Mouse (Mus musculus): ENCODE measurements around the gene Dhx34. TPM values are rescaled to one million over a fixed set of nuclear protein-coding genes. Genes with fewer than 3 reads are reported as not detected.

Dhx34 gene
- polyA plus RNA-seq, 1 experiment from 2014 or later = 10.5 TPM

GRCm38 (mm10) chr7:16160702-16161101 is 61.1 kb downstream of the Dhx34 start:
- H3K4me2 ChIP-seq = no peak overlapping the region
- no peaks in the 10 kb centered on the region for H3K9me3 ChIP-seq
- H3K4me1 ChIP-seq = peaks cover 18% of the 10 kb centered on the region
- no peak overlapping the region for H3K9ac ChIP-seq
- H3K27me3 ChIP-seq (replicated peaks) = peaks cover 47% of the 10 kb centered on the region
- no peaks in the 10 kb centered on the region for H3K36me3 ChIP-seq
- H3K27ac ChIP-seq (replicated peaks) = no peak overlapping the region
- H3K4me3 ChIP-seq = no peak overlapping the region
- 62% methylated on average over 3 of the region's 3 CpGs for WGBS
- ATAC-seq (ENCODE audit: extremely low read depth, insufficient number of reproducible peaks, low FRiP score, low TSS enrichment) = no peak

- no peak for ATAC-seq (ENCODE audit: extremely low read depth, insufficient number of reproducible peaks, low FRiP score, low TSS enrichment)
- no peaks in the 10 kb centered on the region for H3K9me3 ChIP-seq
- H3K4me2 ChIP-seq = peak overlapping the region; percentile 61
- 7% methylated on average over 39 of the region's 39 CpGs for WGBS
- H3K27ac ChIP-seq (replicated peaks) = no peak overlapping the region
- peak overlapping the region; percentile 35 for H3K4me3 ChIP-seq
- peaks cover 40% of the 10 kb centered on the region for H3K27me3 ChIP-seq (replicated peaks)
- no peaks in the 10 kb centered on the region for H3K36me3 ChIP-seq
- peaks cover 29% of the 10 kb centered on the region for H3K4me1 ChIP-seq
- H3K9ac ChIP-seq = peak overlapping the region; percentile 50; the same call in 1 of the 2 replicates
These were observed 63.1 kb downstream of the Dhx34 start for GRCm38 (mm10) chr7:16158735-16159134.

- H3K27ac ChIP-seq (replicated peaks) = peak overlapping the region; percentile 72
- H3K9me3 ChIP-seq = no peaks in the 10 kb centered on the region
- ATAC-seq (ENCODE audit: extremely low read depth, insufficient number of reproducible peaks, low FRiP score, low TSS enrichment) = no peak
- H3K4me3 ChIP-seq = no peak overlapping the region
- WGBS = 40% methylated on average over 8 of the region's 8 CpGs
- 0 out of 2 replicates have a peak overlapping the region, but pooled peaks have one; percentile 2 for H3K4me2 ChIP-seq
- H3K9ac ChIP-seq = no peak overlapping the region
- no peaks in the 10 kb centered on the region for H3K36me3 ChIP-seq
- peaks cover 29% of the 10 kb centered on the region for H3K4me1 ChIP-seq
- peaks cover 46% of the 10 kb centered on the region for H3K27me3 ChIP-seq (replicated peaks)
These were observed 65.6 kb downstream of the Dhx34 start for GRCm38 (mm10) chr7:16156105-16156714.

- Histone ChIP-seq H3K4me1 (peaks cover 29% of the 10 kb centered on the region), H3K9me3 (no peaks in the 10 kb centered on the region), H3K4me2 (0 out of 2 replicates have a peak overlapping the region, but pooled peaks have one; percentile 7), H3K4me3 (no peak overlapping the region), H3K27ac (replicated peaks) (peak overlapping the region; percentile 72), H3K36me3 (no peaks in the 10 kb centered on the region), H3K27me3 (replicated peaks) (peaks cover 42% of the 10 kb centered on the region), H3K9ac (no peak overlapping the region)
- no peak for ATAC-seq (ENCODE audit: extremely low read depth, insufficient number of reproducible peaks, low FRiP score, low TSS enrichment)
- 31% methylated on average over 9 of the region's 9 CpGs for WGBS
These were observed 66.5 kb downstream of the Dhx34 start for GRCm38 (mm10) chr7:16155132-16155872.

GRCm38 (mm10) chr7:16153522-16153921 is 68.3 kb downstream of the Dhx34 start:
- Histone ChIP-seq H3K27ac (replicated peaks) (no peak overlapping the region), H3K36me3 (no peaks in the 10 kb centered on the region), H3K27me3 (replicated peaks) (peaks cover 33% of the 10 kb centered on the region), H3K9ac (no peak overlapping the region), H3K9me3 (no peaks in the 10 kb centered on the region), H3K4me1 (peaks cover 24% of the 10 kb centered on the region), H3K4me3 (no peak overlapping the region), H3K4me2 (no peak overlapping the region)
- 17% methylated on average over 10 of the region's 10 CpGs for WGBS
- no peak for ATAC-seq (ENCODE audit: extremely low read depth, insufficient number of reproducible peaks, low FRiP score, low TSS enrichment)

GRCm38 (mm10) chr7:16150191-16151145 is 71.4 kb downstream of the Dhx34 start:
- Histone ChIP-seq H3K36me3 (no peaks in the 10 kb centered on the region), H3K9me3 (no peaks in the 10 kb centered on the region), H3K4me2 (no peak overlapping the region), H3K9ac (no peak overlapping the region), H3K27ac (replicated peaks) (no peak overlapping the region), H3K27me3 (replicated peaks) (peaks cover 48% of the 10 kb centered on the region), H3K4me1 (peaks cover 8% of the 10 kb centered on the region), H3K4me3 (no peak overlapping the region)
- WGBS = 57% methylated on average over 9 of the region's 9 CpGs
- no peak for ATAC-seq (ENCODE audit: extremely low read depth, insufficient number of reproducible peaks, low FRiP score, low TSS enrichment)

GRCm38 (mm10) chr7:16149241-16149640 is 72.6 kb downstream of the Dhx34 start:
- no peak for ATAC-seq (ENCODE audit: extremely low read depth, insufficient number of reproducible peaks, low FRiP score, low TSS enrichment)
- WGBS = 51% methylated on average over 5 of the region's 5 CpGs
- Histone ChIP-seq H3K9me3 (no peaks in the 10 kb centered on the region), H3K9ac (no peak overlapping the region), H3K27ac (replicated peaks) (no peak overlapping the region), H3K4me1 (no peaks in the 10 kb centered on the region), H3K4me3 (no peak overlapping the region), H3K27me3 (replicated peaks) (peaks cover 54% of the 10 kb centered on the region), H3K4me2 (no peak overlapping the region), H3K36me3 (0 out of 2 replicates have a peak, but pooled peaks cover 3% of the 10 kb centered on the region)

GRCm38 (mm10) chr7:16147643-16148042 is 74.2 kb downstream of the Dhx34 start:
- Histone ChIP-seq H3K36me3 (0 out of 2 replicates have a peak, but pooled peaks cover 3% of the 10 kb centered on the region), H3K27ac (replicated peaks) (no peak overlapping the region), H3K4me2 (no peak overlapping the region), H3K9me3 (no peaks in the 10 kb centered on the region), H3K4me3 (no peak overlapping the region), H3K9ac (no peak overlapping the region), H3K4me1 (no peaks in the 10 kb centered on the region), H3K27me3 (replicated peaks) (peaks cover 53% of the 10 kb centered on the region)
- WGBS = 10% methylated on average over 15 of the region's 15 CpGs
- ATAC-seq (ENCODE audit: extremely low read depth, insufficient number of reproducible peaks, low FRiP score, low TSS enrichment) = no peak

Other genes with a start within 250 kb of the Dhx34 start
- 4.6 and 5.0 TPM in 2 replicates for gene Bicra, start 174.1 kb downstream of the Dhx34 start, polyA plus RNA-seq (2015; fragmentation: Nextera tagmentation; extraction: Ambion mirVana)
- 0.05 TPM in 1 of 2 replicates, not detected in the other for gene Zfp541, start 160.2 kb downstream of the Dhx34 start, polyA plus RNA-seq (2015; fragmentation: Nextera tagmentation; extraction: Ambion mirVana)
- 150 and 157 TPM in 2 replicates for gene Napa, start 123.6 kb downstream of the Dhx34 start, polyA plus RNA-seq (2015; fragmentation: Nextera tagmentation; extraction: Ambion mirVana)
- gene Kptn, start 102.1 kb downstream of the Dhx34 start, polyA plus RNA-seq (2015; fragmentation: Nextera tagmentation; extraction: Ambion mirVana) = 31.8 and 35.0 TPM in 2 replicates
- 0.05 and 0.20 TPM in 2 replicates for gene Slc8a2, start 92.2 kb downstream of the Dhx34 start, polyA plus RNA-seq (2015; fragmentation: Nextera tagmentation; extraction: Ambion mirVana)
- gene Meis3, start 46.9 kb downstream of the Dhx34 start, polyA plus RNA-seq (2015; fragmentation: Nextera tagmentation; extraction: Ambion mirVana) = 17.1 and 19.4 TPM in 2 replicates
- 0.76 and 0.78 TPM in 2 replicates for gene C5ar2, start 22.1 kb upstream of the Dhx34 start, polyA plus RNA-seq (2015; fragmentation: Nextera tagmentation; extraction: Ambion mirVana)
- gene C5ar1, start 37.5 kb upstream of the Dhx34 start, polyA plus RNA-seq (2015; fragmentation: Nextera tagmentation; extraction: Ambion mirVana) = 1.5 and 2.2 TPM in 2 replicates
- 10.7 TPM in 2 replicates for gene Inafm1, start 51.6 kb upstream of the Dhx34 start, polyA plus RNA-seq (2015; fragmentation: Nextera tagmentation; extraction: Ambion mirVana)
- 14.3 and 16.5 TPM in 2 replicates for gene Ccdc9, start 64.8 kb upstream of the Dhx34 start, polyA plus RNA-seq (2015; fragmentation: Nextera tagmentation; extraction: Ambion mirVana)
- 8.2 and 8.8 TPM in 2 replicates for gene Bbc3, start 86.4 kb upstream of the Dhx34 start, polyA plus RNA-seq (2015; fragmentation: Nextera tagmentation; extraction: Ambion mirVana)
- gene Sae1, start 165.8 kb upstream of the Dhx34 start, polyA plus RNA-seq (2015; fragmentation: Nextera tagmentation; extraction: Ambion mirVana) = 210 and 223 TPM in 2 replicates
- 8.2 and 8.7 TPM in 2 replicates for gene Zc3h4, start 178.9 kb upstream of the Dhx34 start, polyA plus RNA-seq (2015; fragmentation: Nextera tagmentation; extraction: Ambion mirVana)
- gene Tmem160, start 230.7 kb upstream of the Dhx34 start, polyA plus RNA-seq (2015; fragmentation: Nextera tagmentation; extraction: Ambion mirVana) = 73.2 and 79.2 TPM in 2 replicates